Mouse (Mus musculus): Measurements from ENCODE around the gene Kcnip2. TPM values are rescaled to one million over a fixed set of nuclear protein-coding genes. Genes with fewer than 3 reads are reported as not detected.
"Not testable (repeated sequence)": the region's sequence is repeated elsewhere in the genome, so short reads cannot be mapped to it uniquely, and the experiment has no call there.

Kcnip2 gene
- polyA plus RNA-seq, 1 experiment from 2014 or later: 2.3 TPM

GRCm38 (mm10) chr19:45813263-45813662, 2.6 kb downstream of the Kcnip2 start:
- 9% methylated on average over 11 of the region's 11 CpGs for WGBS
- no peak for ATAC-seq (ENCODE audit: low FRiP score, low TSS enrichment)
- no peaks in the 10 kb centered on the region for H3K9me3 ChIP-seq (ENCODE audit: low read length)
- peaks cover 6% of the 10 kb centered on the region for H3K27me3 ChIP-seq (ENCODE audit: insufficient read depth, low read length)
- H3K9ac ChIP-seq (replicated peaks; ENCODE audit: low read length): no peak overlapping the region
- no peak overlapping the region for H3K4me2 ChIP-seq (replicated peaks; ENCODE audit: low read depth, low read length)
- H3K4me1 ChIP-seq (ENCODE audit: insufficient read depth, low read length): peaks cover 51% of the 10 kb centered on the region
- H3K4me3 ChIP-seq (ENCODE audit: low read length): no peak overlapping the region
- no peak overlapping the region for H3K27ac ChIP-seq (ENCODE audit: low read length)
- H3K36me3 ChIP-seq (ENCODE audit: insufficient read depth, low read length): no peaks in the 10 kb centered on the region

GRCm38 (mm10) chr19:45812673-45813252, 3.1 kb downstream of the Kcnip2 start:
- peak overlapping the region; percentile 35 for H3K4me3 ChIP-seq (ENCODE audit: low read length)
- H3K9me3 ChIP-seq (ENCODE audit: low read length): no peaks in the 10 kb centered on the region
- peak overlapping the region; percentile 56 for H3K4me2 ChIP-seq (replicated peaks; ENCODE audit: low read depth, low read length)
- ATAC-seq (ENCODE audit: low FRiP score, low TSS enrichment): no peak
- no peak overlapping the region for H3K27ac ChIP-seq (ENCODE audit: low read length)
- H3K4me1 ChIP-seq (ENCODE audit: insufficient read depth, low read length): peaks cover 46% of the 10 kb centered on the region
- WGBS: 13% methylated on average over 8 of the region's 8 CpGs
- H3K27me3 ChIP-seq (ENCODE audit: insufficient read depth, low read length): peaks cover 6% of the 10 kb centered on the region
- no peaks in the 10 kb centered on the region for H3K36me3 ChIP-seq (ENCODE audit: insufficient read depth, low read length)
- H3K9ac ChIP-seq (replicated peaks; ENCODE audit: low read length): no peak overlapping the region

DNA sequence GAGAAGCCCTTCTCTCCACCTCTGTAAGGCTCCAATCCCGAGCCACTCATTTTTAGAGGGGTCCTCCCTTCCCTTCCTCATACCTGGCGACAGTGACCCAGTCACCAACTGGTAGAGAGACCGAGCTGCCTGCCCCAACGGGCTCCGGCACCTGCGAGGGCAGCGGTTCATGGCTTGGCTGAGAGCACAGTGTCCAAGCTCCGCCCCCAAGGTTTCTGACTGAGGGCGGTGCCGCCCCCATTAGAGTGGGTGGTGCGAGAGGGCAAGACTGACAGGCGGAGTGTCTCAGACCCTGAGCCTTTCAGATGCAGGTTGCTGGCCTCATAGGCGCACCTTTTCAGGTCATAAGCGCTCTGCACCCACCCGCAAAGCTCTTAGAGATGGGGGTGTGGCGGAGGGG, 3.7 kb downstream of the Kcnip2 start:
- Histone ChIP-seq H3K4me1 (ENCODE audit: insufficient read depth, low read length) (peaks cover 40% of the 10 kb centered on the region), H3K4me3 (ENCODE audit: low read length) (peak overlapping the region; percentile 35), H3K4me2 (replicated peaks; ENCODE audit: low read depth, low read length) (peak overlapping the region; percentile 56), H3K9ac (replicated peaks; ENCODE audit: low read length) (no peak overlapping the region), H3K27ac (ENCODE audit: low read length) (no peak overlapping the region), H3K36me3 (ENCODE audit: insufficient read depth, low read length) (no peaks in the 10 kb centered on the region), H3K27me3 (ENCODE audit: insufficient read depth, low read length) (peaks cover 6% of the 10 kb centered on the region), H3K9me3 (ENCODE audit: low read length) (no peaks in the 10 kb centered on the region)
- no peak; the same call in 1 of the 2 replicates for ATAC-seq (ENCODE audit: low FRiP score, low TSS enrichment)
- WGBS: 0% methylated on average over 16 of the region's 16 CpGs

DNA sequence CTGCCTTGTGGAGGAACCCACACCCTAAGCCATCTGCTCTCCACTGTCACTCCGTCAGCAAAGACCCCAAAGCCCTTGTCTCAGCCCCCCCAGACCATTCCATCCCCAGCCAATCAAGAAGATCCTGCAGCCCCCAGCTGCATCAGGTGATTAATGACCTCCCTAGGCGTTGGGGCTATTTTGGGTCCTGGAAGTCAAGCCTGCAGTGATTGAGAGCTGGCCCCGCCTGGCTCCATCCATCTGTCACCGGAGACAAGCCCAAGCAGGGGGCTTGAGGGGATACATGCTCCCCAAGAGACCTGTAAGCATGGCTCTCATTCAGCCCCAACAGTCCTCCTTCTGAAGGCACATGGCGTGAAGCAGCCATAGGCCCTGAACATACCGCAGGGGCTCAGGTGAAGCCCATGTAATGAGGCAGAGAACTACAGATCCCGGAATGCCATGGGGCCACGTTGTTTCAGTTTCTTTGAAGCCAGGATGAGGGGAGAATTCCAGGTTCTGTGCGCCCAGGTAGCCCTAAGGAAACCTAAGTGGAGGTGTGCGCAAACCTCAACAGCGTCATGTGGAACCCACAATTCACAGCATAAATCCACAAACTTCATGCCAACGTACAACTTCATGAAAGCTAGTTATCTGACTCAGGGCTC, 4.7 kb downstream of the Kcnip2 start:
- Histone ChIP-seq H3K9me3 (ENCODE audit: low read length) (no peaks in the 10 kb centered on the region), H3K36me3 (ENCODE audit: insufficient read depth, low read length) (no peaks in the 10 kb centered on the region), H3K4me3 (ENCODE audit: low read length) (no peak overlapping the region), H3K4me1 (ENCODE audit: insufficient read depth, low read length) (peaks cover 30% of the 10 kb centered on the region), H3K27me3 (ENCODE audit: insufficient read depth, low read length) (peaks cover 6% of the 10 kb centered on the region), H3K9ac (replicated peaks; ENCODE audit: low read length) (no peak overlapping the region), H3K4me2 (replicated peaks; ENCODE audit: low read depth, low read length) (no peak overlapping the region), H3K27ac (ENCODE audit: low read length) (no peak overlapping the region)
- 57% methylated on average over 12 of the region's 12 CpGs for WGBS
- no peak for ATAC-seq (ENCODE audit: low FRiP score, low TSS enrichment)

GRCm38 (mm10) chr19:45807732-45808131, 8.1 kb downstream of the Kcnip2 start:
- Histone ChIP-seq H3K4me2 (replicated peaks; ENCODE audit: low read depth, low read length) (no peak overlapping the region), H3K9ac (replicated peaks; ENCODE audit: low read length) (no peak overlapping the region), H3K27ac (ENCODE audit: low read length) (no peak overlapping the region), H3K36me3 (ENCODE audit: insufficient read depth, low read length) (no peaks in the 10 kb centered on the region), H3K4me1 (ENCODE audit: insufficient read depth, low read length) (peaks cover 10% of the 10 kb centered on the region), H3K4me3 (ENCODE audit: low read length) (no peak overlapping the region), H3K9me3 (ENCODE audit: low read length) (no peaks in the 10 kb centered on the region), H3K27me3 (ENCODE audit: insufficient read depth, low read length) (peaks cover 3% of the 10 kb centered on the region; the same call in 1 of the 2 replicates)
- no peak for ATAC-seq (ENCODE audit: low FRiP score, low TSS enrichment)
- WGBS: 93% methylated on average over 4 of the region's 4 CpGs

- H3K9me3 ChIP-seq (ENCODE audit: low read length); H3K4me1 ChIP-seq (ENCODE audit: insufficient read depth, low read length); H3K27ac ChIP-seq (ENCODE audit: low read length); H3K9ac ChIP-seq (replicated peaks; ENCODE audit: low read length); ATAC-seq (ENCODE audit: low FRiP score, low TSS enrichment); H3K4me2 ChIP-seq (replicated peaks; ENCODE audit: low read depth, low read length); H3K36me3 ChIP-seq (ENCODE audit: insufficient read depth, low read length); H3K27me3 ChIP-seq (ENCODE audit: insufficient read depth, low read length); H3K4me3 ChIP-seq (ENCODE audit: low read length): not testable (repeated sequence)
- 95% methylated on average over 6 of the region's 6 CpGs for WGBS
Measured at GRCm38 (mm10) chr19:45805817-45806216, 10.0 kb downstream of the Kcnip2 start.

DNA sequence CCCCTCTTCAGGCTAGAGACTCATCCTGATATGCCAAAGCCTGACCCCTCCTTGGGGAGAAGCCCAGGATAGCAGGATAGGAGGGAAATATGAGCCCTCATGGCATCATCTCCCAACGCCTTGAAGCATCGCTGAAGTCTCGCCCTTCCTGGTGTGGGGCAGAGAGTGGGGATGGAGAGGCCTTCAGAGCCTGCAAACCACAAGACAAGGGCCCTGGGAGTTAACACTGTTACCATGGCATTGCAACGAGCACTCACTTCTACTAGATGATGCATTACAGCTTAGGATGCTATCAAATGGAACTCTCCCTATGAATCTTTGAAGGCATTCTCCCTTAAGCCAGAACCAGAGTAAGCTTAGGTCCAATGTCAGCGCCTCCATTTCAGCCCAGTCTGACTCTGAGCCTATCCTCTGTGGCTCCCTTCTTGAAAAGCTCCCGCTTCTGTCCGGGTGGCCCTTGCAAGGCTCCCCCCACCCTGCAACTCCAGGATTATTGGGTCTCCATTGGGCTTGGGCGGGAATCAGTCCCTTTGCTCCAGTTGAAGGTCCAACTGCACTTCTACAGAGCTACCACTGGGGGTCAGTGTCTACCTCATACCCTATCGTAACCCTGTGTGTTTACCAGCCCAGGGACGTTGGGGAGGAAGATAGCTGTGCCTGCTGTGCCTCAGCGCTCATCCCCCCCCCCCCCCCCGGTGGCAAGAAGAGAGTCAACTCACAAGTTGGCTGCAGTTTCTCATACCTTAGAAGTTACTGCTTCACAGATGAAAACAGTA, 11.1 kb downstream of the Kcnip2 start:
- ATAC-seq (ENCODE audit: low FRiP score, low TSS enrichment): peak; percentile 47; the same call in 1 of the 2 replicates
- Histone ChIP-seq H3K36me3 (ENCODE audit: insufficient read depth, low read length) (no peaks in the 10 kb centered on the region), H3K4me1 (ENCODE audit: insufficient read depth, low read length) (no peaks in the 10 kb centered on the region), H3K27ac (ENCODE audit: low read length) (no peak overlapping the region), H3K9me3 (ENCODE audit: low read length) (no peaks in the 10 kb centered on the region), H3K4me3 (ENCODE audit: low read length) (no peak overlapping the region), H3K4me2 (replicated peaks; ENCODE audit: low read depth, low read length) (no peak overlapping the region), H3K9ac (replicated peaks; ENCODE audit: low read length) (no peak overlapping the region), H3K27me3 (ENCODE audit: insufficient read depth, low read length) (no peaks in the 10 kb centered on the region)
- WGBS: 14% methylated on average over 12 of the region's 12 CpGs

DNA sequence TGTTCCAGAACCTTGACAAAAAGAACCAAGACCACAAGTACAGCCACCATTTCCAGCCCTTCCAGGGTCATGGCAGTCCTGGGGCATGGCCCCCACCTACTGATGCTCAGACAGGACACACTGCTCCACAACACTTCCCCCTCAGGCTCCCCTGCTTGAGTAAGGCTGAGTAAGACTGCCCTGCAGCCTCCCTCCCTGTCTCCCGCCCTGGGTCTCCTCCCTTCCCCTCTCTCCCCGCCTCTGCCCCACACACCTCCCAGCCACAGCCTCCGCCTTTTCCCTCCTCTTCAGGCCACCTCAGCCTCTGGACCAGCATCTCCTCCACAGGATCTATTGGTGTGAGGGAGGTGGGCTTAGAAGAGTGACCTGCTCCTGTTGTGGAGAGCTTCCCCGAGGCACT, 12.5 kb downstream of the Kcnip2 start:
- H3K27me3 ChIP-seq (ENCODE audit: insufficient read depth, low read length): no peaks in the 10 kb centered on the region
- no peaks in the 10 kb centered on the region for H3K9me3 ChIP-seq (ENCODE audit: low read length)
- no peak overlapping the region for H3K9ac ChIP-seq (replicated peaks; ENCODE audit: low read length)
- no peak for ATAC-seq (ENCODE audit: low FRiP score, low TSS enrichment)
- H3K4me1 ChIP-seq (ENCODE audit: insufficient read depth, low read length): no peaks in the 10 kb centered on the region
- no peak overlapping the region for H3K4me3 ChIP-seq (ENCODE audit: low read length)
- no peak overlapping the region for H3K27ac ChIP-seq (ENCODE audit: low read length)
- H3K36me3 ChIP-seq (ENCODE audit: insufficient read depth, low read length): no peaks in the 10 kb centered on the region
- WGBS: 16% methylated on average over 4 of the region's 4 CpGs
- H3K4me2 ChIP-seq (replicated peaks; ENCODE audit: low read depth, low read length): no peak overlapping the region

- Histone ChIP-seq H3K4me2 (replicated peaks; ENCODE audit: low read depth, low read length) (no peak overlapping the region), H3K9me3 (ENCODE audit: low read length) (no peaks in the 10 kb centered on the region), H3K4me3 (ENCODE audit: low read length) (no peak overlapping the region), H3K27me3 (ENCODE audit: insufficient read depth, low read length) (no peaks in the 10 kb centered on the region), H3K4me1 (ENCODE audit: insufficient read depth, low read length) (no peaks in the 10 kb centered on the region), H3K9ac (replicated peaks; ENCODE audit: low read length) (no peak overlapping the region), H3K27ac (ENCODE audit: low read length) (no peak overlapping the region), H3K36me3 (ENCODE audit: insufficient read depth, low read length) (no peaks in the 10 kb centered on the region)
- ATAC-seq (ENCODE audit: low FRiP score, low TSS enrichment): no peak
- 75% methylated on average over 4 of the region's 4 CpGs for WGBS
Measured at GRCm38 (mm10) chr19:45802702-45803101, 13.2 kb downstream of the Kcnip2 start.

- H3K27ac ChIP-seq (ENCODE audit: low read length): no peak overlapping the region
- ATAC-seq (ENCODE audit: low FRiP score, low TSS enrichment): 0 out of 2 replicates have a peak, but pooled peaks have one; percentile 12
- H3K27me3 ChIP-seq (ENCODE audit: insufficient read depth, low read length): no peaks in the 10 kb centered on the region
- 61% methylated on average over 15 of the region's 15 CpGs for WGBS
- H3K36me3 ChIP-seq (ENCODE audit: insufficient read depth, low read length): no peaks in the 10 kb centered on the region
- no peak overlapping the region for H3K9ac ChIP-seq (replicated peaks; ENCODE audit: low read length)
- peaks cover 16% of the 10 kb centered on the region for H3K4me1 ChIP-seq (ENCODE audit: insufficient read depth, low read length)
- H3K9me3 ChIP-seq (ENCODE audit: low read length): no peaks in the 10 kb centered on the region
- no peak overlapping the region for H3K4me3 ChIP-seq (ENCODE audit: low read length)
- H3K4me2 ChIP-seq (replicated peaks; ENCODE audit: low read depth, low read length): no peak overlapping the region
Measured at GRCm38 (mm10) chr19:45796879-45797278, 19.0 kb downstream of the Kcnip2 start.

Data from kidney, embryonic 16.5 days (tissue).